Mouse (Mus musculus) G1E (cell line): ENCODE measurements around the gene Chfr. TPM values are rescaled to one million over a fixed set of nuclear protein-coding genes. Genes with fewer than 3 reads are reported as not detected.

ENCODE experiments used
- ATAC-seq: 2 replicates; pipeline ENCODE4 v1.8.0; 2016; ENCODE audit warnings: mild to moderate bottlenecking; ENCODE audit not compliant: insufficient number of reproducible peaks, poor library complexity, low FRiP score, severe bottlenecking; ENCODE audit errors: extremely low read depth
- DNase-seq: peaks from one replicate; pipeline ENCODE4 v3.0.0; 2012; ENCODE audit warnings: low spot score
- H3K27me3 ChIP-seq: 2 replicates; pipeline ENCODE4 v1.6.1; 2012; ENCODE audit warnings: mild to moderate bottlenecking, low read length, inconsistent platforms; ENCODE audit not compliant: insufficient read depth
- H3K36me3 ChIP-seq: replicated peaks from 2 replicates; pipeline ENCODE3; 2012; ENCODE audit warnings: mild to moderate bottlenecking, inconsistent platforms
- H3K4me1 ChIP-seq: 2 replicates; pipeline ENCODE4 v1.6.1; 2012; ENCODE audit warnings: low read depth, low read length, inconsistent platforms, mixed read lengths; ENCODE audit not compliant: insufficient read depth
- H3K4me3 ChIP-seq: 2 replicates; pipeline ENCODE4 v1.5.1; 2012; ENCODE audit warnings: low read depth, mild to moderate bottlenecking, inconsistent platforms, low read length, moderate library complexity, mixed read lengths
- H3K9me3 ChIP-seq: replicated peaks from 2 replicates; pipeline ENCODE4 v1.6.1; 2012; ENCODE audit warnings: inconsistent platforms
- CTCF ChIP-seq: IDR thresholded peaks from 2 replicates; pipeline ENCODE4 v1.5.1; 2012; ENCODE audit warnings: low read depth, low read length, inconsistent platforms, mixed read lengths
- GATA1 ChIP-seq: IDR thresholded peaks from 2 replicates; pipeline ENCODE4 v1.6.1; 2012; ENCODE audit warnings: borderline replicate concordance, low read length, inconsistent platforms, mixed read lengths
- GATA2 ChIP-seq: IDR thresholded peaks from 2 replicates; pipeline ENCODE4 v1.6.1; 2012; ENCODE audit warnings: low read depth, low read length, inconsistent platforms, borderline replicate concordance
- POLR2AphosphoS5 ChIP-seq: IDR thresholded peaks from 2 replicates; pipeline ENCODE4 v1.6.1; 2012; ENCODE audit warnings: low read depth, low read length, inconsistent platforms; ENCODE audit not compliant: insufficient replicate concordance
- TAL1 ChIP-seq: conservative IDR thresholded peaks from 2 replicates; pipeline ENCODE4 v1.6.1; 2012; ENCODE audit warnings: low read depth, low read length, inconsistent platforms, mixed read lengths
- polyA plus RNA-seq: library from polyadenylated mRNA; stranded (reverse); fragments of >175 nt; gene quantifications from 2 replicates; pipeline ENCODE4 v1.2.3, GENCODE M21; 2012
- total RNA-seq, 2 experiments: library from RNA; stranded (forward) in 1 of 2; stranded (reverse) in 1 of 2; fragments of 200-1000 nt in 1 of 2; fragments of >200 nt in 1 of 2; fragmentation: Nextera tagmentation in 1 of 2; gene quantifications; 2 replicates each; pipeline ENCODE4 v1.2.3; 2014 to 2017

The Chfr gene
- total RNA-seq (2014; fragmentation: Nextera tagmentation), result 82.8 and 93.5 TPM in 2 replicates
- total RNA-seq (2017), result 65.3 and 79.8 TPM in 2 replicates
- polyA plus RNA-seq, result 37.1 and 49.0 TPM in 2 replicates

DNA sequence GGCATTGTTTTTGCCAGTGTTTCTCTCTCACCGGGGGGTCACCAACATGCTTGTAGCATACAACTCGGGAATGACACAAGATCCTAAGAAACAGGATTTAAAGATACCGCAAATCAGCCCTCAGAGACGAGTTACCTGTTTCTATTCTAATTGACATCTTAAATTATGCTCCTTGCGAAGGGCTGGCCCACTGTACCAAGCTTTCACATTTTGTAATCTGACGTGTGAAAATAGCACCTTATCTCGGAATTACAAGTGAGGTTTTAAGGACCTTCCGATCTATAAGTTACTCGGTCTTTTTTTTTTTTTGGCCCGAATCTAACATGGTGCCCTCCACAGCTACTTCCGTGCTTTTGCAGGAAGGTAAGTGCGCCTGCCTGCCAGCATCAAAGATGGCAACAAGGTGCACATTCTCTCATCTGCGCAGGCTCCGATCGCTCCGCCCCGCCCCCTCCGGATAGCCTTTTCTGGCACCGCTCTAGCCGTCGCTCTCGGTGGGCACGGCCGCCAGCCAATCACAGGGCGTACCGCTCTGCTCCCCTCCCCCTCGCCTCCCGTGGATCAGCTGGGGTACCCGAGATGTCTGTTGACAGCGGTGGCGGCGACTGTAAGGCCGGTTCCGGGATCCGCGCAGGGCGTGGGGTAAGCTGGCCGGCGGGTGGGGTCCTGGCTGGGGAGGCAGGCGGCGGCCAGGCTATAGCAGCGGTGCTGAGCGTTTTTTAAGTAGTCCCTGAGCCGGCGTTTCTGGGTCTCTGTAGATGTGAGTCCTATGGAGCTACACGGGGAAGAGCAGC is at the start of gene Chfr:
Chfr (plus strand) TSS at position 550 of the 794 bp plus-strand sequence.
- H3K27me3 ChIP-seq, result no peaks in the 10 kb centered on the region
- TF ChIP-seq GATA1, result no peak

DNA sequence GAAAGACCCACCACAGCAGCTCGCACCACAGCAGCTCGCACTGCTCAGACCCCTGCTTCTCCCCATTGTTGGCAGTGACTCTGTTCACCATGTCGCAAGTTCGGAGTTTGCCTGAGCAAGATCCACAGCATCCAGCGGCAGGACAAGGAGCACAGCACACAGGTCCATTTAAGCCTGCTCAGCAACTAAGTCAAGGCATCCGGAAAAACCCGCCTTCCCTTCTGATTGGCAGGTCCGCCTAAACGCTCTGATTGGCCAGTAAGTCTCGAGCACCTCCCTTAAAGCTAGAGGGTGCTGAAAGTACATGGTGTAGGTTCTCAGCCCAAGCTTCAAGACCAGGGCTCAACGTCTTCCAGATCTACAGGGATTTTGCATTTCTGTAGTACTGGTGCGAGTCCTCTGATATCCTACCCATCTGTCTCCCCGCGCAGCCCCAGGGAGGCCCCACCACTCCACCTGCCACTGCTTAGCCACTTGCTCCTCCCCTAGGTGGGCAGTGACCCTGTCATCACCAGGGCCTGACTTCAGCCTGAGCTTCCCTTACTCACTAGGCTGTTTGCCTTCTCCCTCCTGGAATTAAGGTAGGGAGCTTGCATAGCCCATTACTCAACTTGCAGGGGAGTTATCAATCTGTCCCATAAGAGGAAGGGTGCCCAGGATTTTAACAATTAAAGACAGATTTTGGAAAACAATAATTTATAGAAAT is 49.3 kb upstream of the Chfr start:
- Histone ChIP-seq H3K4me3 (no peak overlapping the region), H3K36me3 (peaks cover 13% of the 10 kb centered on the region), H3K9me3 (0 out of 2 replicates have a peak, but pooled peaks cover 4% of the 10 kb centered on the region), H3K27me3 (no peaks in the 10 kb centered on the region), H3K4me1 (no peaks in the 10 kb centered on the region)
- no peak for TF ChIP-seq GATA1
- TF ChIP-seq GATA2, result no peak
- TF ChIP-seq TAL1, result no peak
- no peak for TF ChIP-seq POLR2AphosphoS5
- no peak for TF ChIP-seq CTCF
- DNase-seq (no peak), ATAC-seq (no peak; the same call in 1 of the 2 replicates)

More for the DNA sequence above, at the start of gene Chfr:
- Histone ChIP-seq H3K9me3 (peaks cover 24% of the 10 kb centered on the region), H3K36me3 (peaks cover 29% of the 10 kb centered on the region), H3K4me3 (peak within 1 kb of the TSS; percentile 81), H3K4me1 (peaks cover 17% of the 10 kb centered on the region)
- ATAC-seq, result peak; percentile 98
- DNase-seq, result peak; percentile 91

DNA sequence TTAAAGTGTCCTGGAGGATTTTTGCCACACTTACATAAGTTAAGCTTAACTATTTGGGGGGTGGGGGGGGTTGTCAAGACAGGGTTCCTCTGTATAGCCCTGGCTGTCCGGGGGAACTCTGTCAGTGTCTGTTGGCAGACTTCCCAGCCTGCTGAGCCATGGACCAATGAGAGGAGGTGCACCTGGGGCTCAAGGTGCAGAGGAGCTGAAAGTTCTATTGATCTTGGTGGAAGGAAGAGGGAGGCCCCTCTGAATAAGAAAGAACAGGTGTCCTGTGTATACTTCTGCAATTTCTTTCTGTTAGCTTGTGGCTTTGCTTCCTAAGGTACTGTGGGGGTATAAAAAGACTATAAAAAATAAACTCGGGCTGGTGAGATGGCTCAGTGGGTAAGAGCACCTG is 44.1 kb upstream of the Chfr start:
- Histone ChIP-seq H3K27me3 (no peaks in the 10 kb centered on the region), H3K36me3 (peaks cover 3% of the 10 kb centered on the region), H3K4me1 (peaks cover 17% of the 10 kb centered on the region), H3K4me3 (no peak overlapping the region), H3K9me3 (no peaks in the 10 kb centered on the region)
- no peak for TF ChIP-seq TAL1
- TF ChIP-seq GATA2, result no peak
- TF ChIP-seq GATA1, result no peak
- TF ChIP-seq CTCF, result no peak
- TF ChIP-seq POLR2AphosphoS5, result no peak
- DNase-seq (no peak), ATAC-seq (no peak)

GRCm38 (mm10) chr5:110094030-110094846 is 41.4 kb upstream of the Chfr start, which contains the start of gene Gm35315:
Gene Gm35315, minus strand, starts transcription at chr5:110094420.
- peak within 1 kb of the TSS; percentile 73 for H3K4me3 ChIP-seq
- H3K4me1 ChIP-seq, result peaks cover 17% of the 10 kb centered on the region
- TF ChIP-seq GATA1 (no peak), CTCF (no peak), TAL1 (no peak), GATA2 (no peak), POLR2AphosphoS5 (no peak)
- no peaks in the 10 kb centered on the region for H3K9me3 ChIP-seq
- DNase-seq, result peak; percentile 79
- ATAC-seq, result peak; percentile 96
- no peaks in the 10 kb centered on the region for H3K27me3 ChIP-seq
- peaks cover 3% of the 10 kb centered on the region for H3K36me3 ChIP-seq

- Histone ChIP-seq H3K4me1 (peaks cover 22% of the 10 kb centered on the region), H3K27me3 (peaks cover under 1% of the 10 kb centered on the region; the same call in 1 of the 2 replicates), H3K9me3 (no peaks in the 10 kb centered on the region), H3K4me3 (peak overlapping the region; percentile 73), H3K36me3 (peaks cover 3% of the 10 kb centered on the region)
- DNase-seq (no peak), ATAC-seq (0 out of 2 replicates have a peak, but pooled peaks have one; percentile 12)
- TF ChIP-seq CTCF (no peak), POLR2AphosphoS5 (no peak), GATA1 (no peak), GATA2 (no peak), TAL1 (no peak)
Observed at GRCm38 (mm10) chr5:110094847-110095213, 40.8 kb upstream of the Chfr start.

DNA sequence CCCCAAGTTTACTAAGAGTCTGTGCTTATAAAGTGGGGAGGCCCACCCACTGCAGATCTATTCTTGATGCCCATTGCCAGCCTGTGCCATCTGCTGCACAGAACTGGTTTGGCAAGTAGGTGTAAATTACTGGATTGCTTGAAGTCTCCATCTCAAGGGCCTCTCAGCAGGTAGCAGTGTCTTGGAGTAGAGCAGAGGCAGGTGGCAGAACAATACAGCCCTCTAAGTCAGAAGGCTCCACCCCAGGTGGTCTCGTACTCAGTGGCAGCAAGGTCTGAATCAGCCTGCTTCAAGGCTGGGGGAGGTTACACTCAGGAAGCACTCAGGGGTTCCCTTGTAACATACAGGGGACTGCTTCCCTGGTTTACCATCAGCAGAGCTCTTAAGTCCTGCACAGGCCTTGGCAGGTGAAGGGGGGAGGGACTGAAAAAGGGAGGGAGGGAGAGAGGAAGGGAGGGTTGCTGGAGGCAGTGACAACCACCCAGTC is 36.6 kb upstream of the Chfr start:
- TF ChIP-seq CTCF (no peak), TAL1 (no peak), GATA1 (no peak), GATA2 (no peak), POLR2AphosphoS5 (no peak)
- peaks cover 25% of the 10 kb centered on the region for H3K36me3 ChIP-seq
- ATAC-seq (no peak), DNase-seq (no peak)
- H3K4me3 ChIP-seq, result no peak overlapping the region
- H3K9me3 ChIP-seq, result peaks cover 27% of the 10 kb centered on the region
- peaks cover 36% of the 10 kb centered on the region for H3K4me1 ChIP-seq
- peaks cover 4% of the 10 kb centered on the region; the same call in 1 of the 2 replicates for H3K27me3 ChIP-seq
